Mouse (Mus musculus) heart, adult 2 months (tissue): ENCODE data around the gene Clec4b2.

Source experiments
- CTCF ChIP-seq: fragments of 200-600 bp; IDR thresholded peaks from 2 replicates; pipeline ENCODE4 v1.8.1; 2022; ENCODE audit warnings: antibody characterized with exemption, mild to moderate bottlenecking, moderate library complexity
- EP300 ChIP-seq: fragments of 200-500 bp; IDR thresholded peaks from 2 replicates; pipeline ENCODE4 v1.6.1; 2011; ENCODE audit warnings: low read depth, low read length, control low read depth; ENCODE audit not compliant: insufficient read depth

GRCm38 (mm10) chr6:123252735-123253134 is 80.0 kb downstream of the Clec4b2 start:
- TF ChIP-seq CTCF (no peak), EP300 (no peak)
